Mouse (Mus musculus): Measurements from ENCODE around the gene Pcsk4. TPM values are rescaled to one million over a fixed set of nuclear protein-coding genes. Genes with fewer than 3 reads are reported as not detected.

The Pcsk4 gene
- 1 to 10 TPM; 3.5 to 8.2 (median 5.8) TPM for total RNA-seq (2022)

GRCm38 (mm10) chr10:80329273-80330081 lies at the start of gene Pcsk4, which contains the start of gene Reep6:
Gene Pcsk4 (minus strand): TSS chr10:80329498.
Gene Reep6 (plus strand): TSS chr10:80329953.
- DNase-seq: peak; percentile 98

- DNase-seq: no peak
These were observed 48.4 kb upstream of the Pcsk4 start for GRCm38 (mm10) chr10:80377716-80378115.

GRCm38 (mm10) chr10:80376160-80376559 lies 46.9 kb upstream of the Pcsk4 start:
- DNase-seq: peak; percentile 79

GRCm38 (mm10) chr10:80374063-80374462 lies 44.8 kb upstream of the Pcsk4 start:
- no peak for DNase-seq

GRCm38 (mm10) chr10:80372706-80373105 lies 43.4 kb upstream of the Pcsk4 start:
- DNase-seq: no peak

GRCm38 (mm10) chr10:80371983-80372382 lies 42.7 kb upstream of the Pcsk4 start:
- no peak for DNase-seq

- no peak for DNase-seq
These were observed 42.2 kb upstream of the Pcsk4 start for GRCm38 (mm10) chr10:80371411-80371966.

GRCm38 (mm10) chr10:80369995-80370747 lies 40.9 kb upstream of the Pcsk4 start:
- DNase-seq: no peak

GRCm38 (mm10) chr10:80368392-80368791 lies 39.1 kb upstream of the Pcsk4 start:
- DNase-seq: no peak

- DNase-seq: no peak
These were observed 38.7 kb upstream of the Pcsk4 start for GRCm38 (mm10) chr10:80367954-80368353.

GRCm38 (mm10) chr10:80365736-80366135 lies 36.4 kb upstream of the Pcsk4 start:
- DNase-seq: no peak

GRCm38 (mm10) chr10:80363734-80364133 lies 34.4 kb upstream of the Pcsk4 start:
- no peak for DNase-seq

- DNase-seq: no peak
These were observed 28.8 kb upstream of the Pcsk4 start for GRCm38 (mm10) chr10:80357994-80358639.

- DNase-seq: no peak
These were observed 28.0 kb upstream of the Pcsk4 start for GRCm38 (mm10) chr10:80357336-80357735.

GRCm38 (mm10) chr10:80356737-80357136 lies 27.4 kb upstream of the Pcsk4 start:
- DNase-seq: no peak

- no peak for DNase-seq
These were observed 26.8 kb upstream of the Pcsk4 start, which contains the start of gene Plk5 for GRCm38 (mm10) chr10:80356001-80356682. Gene Plk5 (plus strand): TSS chr10:80356459.

- DNase-seq: no peak
These were observed 26.1 kb upstream of the Pcsk4 start for GRCm38 (mm10) chr10:80355431-80355830.

GRCm38 (mm10) chr10:80352727-80353126 lies 23.4 kb upstream of the Pcsk4 start:
- DNase-seq: no peak

- no peak for DNase-seq
These were observed 22.6 kb upstream of the Pcsk4 start for GRCm38 (mm10) chr10:80351896-80352295.

GRCm38 (mm10) chr10:80350292-80350691 lies 21.0 kb upstream of the Pcsk4 start:
- DNase-seq: peak; percentile 62

GRCm38 (mm10) chr10:80348981-80349380 lies 19.7 kb upstream of the Pcsk4 start:
- no peak for DNase-seq

GRCm38 (mm10) chr10:80348244-80348781 lies 19.0 kb upstream of the Pcsk4 start, which contains the start of gene Adamtsl5:
Gene Adamtsl5 (minus strand): TSS chr10:80348412.
- DNase-seq: no peak

Measured in adrenal gland, adult 8-10 months (tissue).